Mouse (Mus musculus): ENCODE data around the gene Nr2c2. TPM values are rescaled to one million over a fixed set of nuclear protein-coding genes. Genes with fewer than 3 reads are reported as not detected.
A peak's percentile ranks its signal among the peaks of the same experiment; 100 is the strongest.

The Nr2c2 gene
- polyA plus RNA-seq, 1 experiment = 0.64 TPM

DNA sequence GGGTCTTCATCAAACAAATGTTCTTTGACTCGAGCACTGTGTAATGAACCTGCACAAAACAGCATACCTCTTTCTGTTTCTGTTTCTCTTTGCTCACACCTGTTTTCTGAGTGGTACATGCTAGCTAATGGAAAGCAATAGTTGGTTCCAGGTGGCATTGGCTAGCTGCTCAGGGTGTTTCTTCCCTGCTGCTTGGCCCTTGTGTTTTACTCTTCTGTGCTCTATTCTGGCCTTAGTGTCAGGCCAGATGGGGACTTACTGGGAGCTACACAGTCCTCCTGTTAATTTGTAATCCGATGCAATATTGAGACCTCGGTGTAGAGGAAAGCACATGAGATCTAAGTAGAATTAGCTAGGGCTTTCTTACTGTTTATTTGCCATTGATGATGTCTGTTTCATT is 67.6 kb downstream of the Nr2c2 start:
- H3K9me3 ChIP-seq = no peaks in the 10 kb centered on the region
- peaks cover 100% of the 10 kb centered on the region for H3K36me3 ChIP-seq (replicated peaks; ENCODE audit: low read length)
- no peaks in the 10 kb centered on the region for H3K4me1 ChIP-seq
- TF ChIP-seq GATA1 (IDR thresholded peaks at IDR 0.05; ENCODE audit: borderline replicate concordance, low read length) (no peak), FLI1 (IDR thresholded peaks at IDR 0.05; ENCODE audit: low read length) (no peak)
- no peak overlapping the region for H3K4me3 ChIP-seq (replicated peaks)
- no peaks in the 10 kb centered on the region for H3K27me3 ChIP-seq (replicated peaks)

DNA sequence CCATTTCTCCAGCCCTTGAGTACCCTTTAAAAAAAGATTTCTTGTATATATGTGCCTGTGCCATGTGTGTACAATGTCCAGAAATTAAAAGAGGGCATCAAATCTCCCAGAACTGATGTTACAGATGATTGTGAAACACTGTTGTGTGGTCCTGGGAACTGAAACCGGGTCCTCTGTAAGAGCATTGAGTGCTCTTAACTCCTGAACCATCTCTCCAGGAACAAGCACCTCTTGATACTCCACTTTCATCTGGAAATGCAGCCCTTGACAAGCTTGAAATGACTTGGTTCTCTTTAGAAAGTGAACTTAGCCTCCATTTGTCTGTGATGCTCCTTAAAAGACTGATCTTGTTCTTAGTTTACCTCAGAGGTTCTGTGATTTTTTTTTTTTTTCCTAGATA is 71.5 kb downstream of the Nr2c2 start:
- Histone ChIP-seq H3K36me3 (replicated peaks; ENCODE audit: low read length) (peaks cover 98% of the 10 kb centered on the region), H3K9me3 (no peaks in the 10 kb centered on the region), H3K4me1 (no peaks in the 10 kb centered on the region)

DNA sequence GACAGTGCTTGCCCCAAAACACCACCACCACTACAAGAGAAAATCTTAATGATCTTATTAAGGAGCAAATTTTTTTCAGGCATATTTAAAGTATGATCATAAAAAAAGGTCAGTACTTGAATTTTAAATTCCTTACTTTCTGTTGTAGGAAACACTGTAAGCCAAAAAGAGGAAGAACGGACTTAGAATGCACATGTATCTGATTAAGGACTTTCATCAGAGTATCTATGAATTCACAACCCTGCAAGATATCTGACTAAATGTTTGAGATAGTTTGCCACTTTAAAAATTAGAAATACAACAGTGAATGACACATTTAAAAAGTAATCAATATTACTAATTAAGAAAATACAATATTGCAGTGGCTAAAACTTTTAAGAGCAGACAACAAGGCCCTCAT is 85.3 kb downstream of the Nr2c2 start:
- Histone ChIP-seq H3K4me3 (replicated peaks) (no peak overlapping the region), H3K36me3 (replicated peaks; ENCODE audit: low read length) (peaks cover 86% of the 10 kb centered on the region)

More for the DNA sequence above, 71.5 kb downstream of the Nr2c2 start:
- no peak overlapping the region for H3K4me3 ChIP-seq (replicated peaks)
- no peak for TF ChIP-seq GATA1 (IDR thresholded peaks at IDR 0.05; ENCODE audit: borderline replicate concordance, low read length)
- no peak for TF ChIP-seq FLI1 (IDR thresholded peaks at IDR 0.05; ENCODE audit: low read length)
- H3K27me3 ChIP-seq (replicated peaks) = no peaks in the 10 kb centered on the region

DNA sequence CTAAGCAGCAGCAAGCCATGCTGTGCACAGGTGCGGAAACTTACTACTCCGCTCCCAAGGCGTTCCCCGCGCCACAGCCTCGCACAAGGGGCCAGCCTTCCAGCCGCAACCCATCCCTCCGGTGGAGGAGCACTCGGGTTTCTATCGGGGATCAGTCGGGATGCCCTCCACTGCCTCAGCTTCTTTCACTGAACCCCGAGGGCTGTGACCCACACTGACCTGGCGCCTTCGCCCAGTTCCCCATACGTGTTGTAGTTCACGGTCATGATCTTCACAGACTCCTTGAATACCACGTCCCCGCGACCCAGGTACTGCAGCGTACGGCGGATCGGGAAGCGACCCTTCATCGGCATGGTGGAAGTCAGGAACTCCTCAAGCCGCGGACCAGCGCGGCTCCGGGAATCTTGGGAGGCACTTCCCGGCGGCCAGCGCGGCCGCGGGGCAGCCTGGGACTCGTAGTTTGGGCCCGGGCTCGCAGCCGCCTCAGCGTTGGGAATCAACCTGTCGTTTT is 92.5 kb downstream of the Nr2c2 start, which contains the start of gene Mrps25:
Gene Mrps25, minus strand, starts transcription at position 413 of the 511 bp plus-strand sequence.
- Histone ChIP-seq H3K4me3 (replicated peaks) (peak within 1 kb of the TSS; percentile 100), H3K27me3 (replicated peaks) (no peaks in the 10 kb centered on the region), H3K4me1 (peaks cover 53% of the 10 kb centered on the region), H3K36me3 (replicated peaks; ENCODE audit: low read length) (peaks cover 55% of the 10 kb centered on the region), H3K9me3 (no peaks in the 10 kb centered on the region)
- no peak for TF ChIP-seq GATA1 (IDR thresholded peaks at IDR 0.05; ENCODE audit: borderline replicate concordance, low read length)

More for the DNA sequence above, 85.3 kb downstream of the Nr2c2 start:
- TF ChIP-seq GATA1 (IDR thresholded peaks at IDR 0.05; ENCODE audit: borderline replicate concordance, low read length) = no peak
- no peak for TF ChIP-seq FLI1 (IDR thresholded peaks at IDR 0.05; ENCODE audit: low read length)
- no peaks in the 10 kb centered on the region for H3K9me3 ChIP-seq
- H3K4me1 ChIP-seq = peaks cover 53% of the 10 kb centered on the region
- H3K27me3 ChIP-seq (replicated peaks) = no peaks in the 10 kb centered on the region

DNA sequence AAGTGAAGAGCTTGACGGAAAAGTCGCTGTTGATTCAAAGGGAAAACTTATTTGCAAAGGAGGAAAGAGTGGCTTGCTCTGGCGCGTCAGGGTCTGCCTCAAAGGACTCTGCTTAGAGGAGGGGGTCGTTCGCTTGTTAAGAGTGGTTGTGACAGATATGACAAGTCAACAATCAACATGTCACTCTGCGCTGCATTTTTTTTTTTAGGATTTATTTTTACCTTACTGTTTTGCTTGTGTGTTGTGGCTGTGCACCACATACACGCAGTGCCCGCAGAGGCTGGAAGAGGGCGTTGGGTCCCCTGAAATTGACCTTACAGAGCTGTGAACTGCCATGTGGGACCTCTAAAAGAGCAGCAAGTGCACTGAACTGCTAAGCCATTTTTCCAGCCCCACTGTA is 93.0 kb downstream of the Nr2c2 start:
- H3K4me1 ChIP-seq = peaks cover 50% of the 10 kb centered on the region
- TF ChIP-seq GATA1 (IDR thresholded peaks at IDR 0.05; ENCODE audit: borderline replicate concordance, low read length) (no peak), FLI1 (IDR thresholded peaks at IDR 0.05; ENCODE audit: low read length) (no peak)
- no peaks in the 10 kb centered on the region for H3K27me3 ChIP-seq (replicated peaks)
- H3K36me3 ChIP-seq (replicated peaks; ENCODE audit: low read length) = peaks cover 55% of the 10 kb centered on the region
- H3K9me3 ChIP-seq = no peaks in the 10 kb centered on the region
- H3K4me3 ChIP-seq (replicated peaks) = peak overlapping the region; percentile 100

DNA sequence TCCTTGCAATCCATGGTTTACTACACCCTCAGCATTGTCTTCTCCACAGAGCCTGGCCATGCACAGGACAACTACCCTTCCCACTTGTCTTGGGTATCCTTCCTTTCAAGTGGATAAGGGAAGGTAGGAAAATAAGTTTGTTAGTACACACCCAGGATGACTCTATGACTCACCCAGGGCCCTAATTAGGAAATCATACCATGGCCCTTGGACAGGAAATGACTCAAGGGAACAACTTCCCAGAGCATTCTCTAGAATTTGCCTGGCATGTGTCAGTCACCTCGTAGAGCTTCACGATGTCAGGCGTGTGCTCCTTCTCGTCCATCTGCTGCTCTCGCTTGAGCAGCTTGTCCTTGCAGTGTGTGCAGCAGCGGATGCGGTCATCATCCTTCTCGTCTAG is 108.2 kb downstream of the Nr2c2 start:
- H3K4me1 ChIP-seq = peaks cover 24% of the 10 kb centered on the region
- no peak for TF ChIP-seq FLI1 (IDR thresholded peaks at IDR 0.05; ENCODE audit: low read length)
- no peak for TF ChIP-seq GATA1 (IDR thresholded peaks at IDR 0.05; ENCODE audit: borderline replicate concordance, low read length)
- H3K27me3 ChIP-seq (replicated peaks) = no peaks in the 10 kb centered on the region
- H3K4me3 ChIP-seq (replicated peaks) = peak overlapping the region; percentile 73
- peaks cover 88% of the 10 kb centered on the region for H3K36me3 ChIP-seq (replicated peaks; ENCODE audit: low read length)
- no peaks in the 10 kb centered on the region for H3K9me3 ChIP-seq

DNA sequence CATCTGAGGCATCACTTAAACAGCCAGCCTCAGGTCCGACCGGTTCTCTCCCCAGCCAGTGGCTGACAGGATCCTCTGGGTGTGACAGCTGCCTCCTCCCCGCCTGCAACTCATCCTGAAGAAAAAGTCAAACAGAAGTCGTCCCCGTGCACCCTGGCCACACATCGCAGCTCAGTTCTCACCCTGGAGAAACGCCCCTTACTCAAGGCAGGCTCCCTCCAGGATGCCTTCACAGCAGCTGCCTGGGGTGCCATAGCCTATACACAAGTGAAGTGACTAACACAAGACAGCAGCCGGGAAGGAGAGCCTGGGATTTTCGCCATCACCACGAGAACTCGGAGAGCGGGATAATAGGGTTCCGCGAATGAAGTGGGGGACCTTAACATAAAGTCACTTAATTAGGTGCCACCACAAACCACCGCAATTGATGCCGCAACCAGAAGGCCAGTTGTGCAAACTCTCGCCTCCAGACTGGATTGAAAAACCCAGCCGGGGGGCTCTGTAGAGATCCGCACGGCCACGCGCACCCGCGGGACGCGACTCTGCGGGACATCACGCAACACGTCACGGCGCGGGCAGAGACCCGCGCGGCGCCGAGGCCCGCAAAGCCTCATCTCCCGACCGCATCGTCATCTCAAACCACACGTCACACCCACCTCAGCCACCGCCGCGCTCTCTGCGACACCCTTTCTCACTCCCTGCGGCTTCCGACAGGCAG is 123.0 kb downstream of the Nr2c2 start:
- peaks cover 7% of the 10 kb centered on the region for H3K27me3 ChIP-seq (replicated peaks)
- peaks cover 32% of the 10 kb centered on the region for H3K4me1 ChIP-seq
- TF ChIP-seq GATA1 (IDR thresholded peaks at IDR 0.05; ENCODE audit: borderline replicate concordance, low read length) (no peak), FLI1 (IDR thresholded peaks at IDR 0.05; ENCODE audit: low read length) (no peak)
- no peaks in the 10 kb centered on the region for H3K9me3 ChIP-seq
- H3K4me3 ChIP-seq (replicated peaks) = peak overlapping the region; percentile 100
- H3K36me3 ChIP-seq (replicated peaks; ENCODE audit: low read length) = peaks cover 24% of the 10 kb centered on the region

DNA sequence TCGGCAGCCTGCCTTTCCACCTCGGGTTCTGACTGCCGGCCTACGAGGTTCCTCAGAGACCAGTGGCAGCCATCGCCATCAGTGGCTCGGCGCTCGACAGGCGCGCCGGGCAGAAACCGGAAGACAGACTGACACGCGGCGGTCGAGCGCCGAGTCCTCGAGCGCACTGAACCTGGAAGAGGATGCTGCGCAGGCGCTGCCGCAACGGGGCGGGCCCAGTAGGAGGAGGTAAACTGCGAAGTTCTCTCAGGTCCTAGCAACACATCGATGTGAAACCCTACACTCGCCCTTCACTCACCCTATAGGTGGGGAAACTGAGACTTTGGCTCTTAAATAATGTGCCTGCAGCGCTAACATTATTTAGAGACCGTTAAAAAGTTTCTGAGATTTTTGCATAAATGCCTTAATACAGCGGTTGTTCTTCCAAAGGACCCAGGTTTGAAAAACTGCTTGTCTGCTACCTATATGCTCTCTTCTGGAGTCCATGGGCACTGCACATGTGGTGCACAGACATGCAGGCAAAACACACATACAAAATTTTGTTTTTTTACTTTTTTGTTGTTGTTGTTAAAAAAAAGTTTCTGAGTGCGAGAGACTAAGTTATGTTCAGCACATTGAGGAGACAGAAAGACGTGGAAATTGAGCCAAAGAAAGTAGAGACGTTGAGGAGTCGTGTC is 123.7 kb downstream of the Nr2c2 start, which contains the start of gene Rbsn:
Gene Rbsn, minus strand, starts transcription at position 153 of the 677 bp plus-strand sequence.
- H3K9me3 ChIP-seq = no peaks in the 10 kb centered on the region
- peaks cover 26% of the 10 kb centered on the region for H3K4me1 ChIP-seq
- H3K36me3 ChIP-seq (replicated peaks; ENCODE audit: low read length) = peaks cover 17% of the 10 kb centered on the region
- peaks cover 8% of the 10 kb centered on the region for H3K27me3 ChIP-seq (replicated peaks)
- H3K4me3 ChIP-seq (replicated peaks) = peak within 1 kb of the TSS; percentile 100
- 0 out of 2 replicates have a peak, but pooled peaks have one; percentile 26 for TF ChIP-seq FLI1 (IDR thresholded peaks at IDR 0.05; ENCODE audit: low read length)
- TF ChIP-seq GATA1 (IDR thresholded peaks at IDR 0.05; ENCODE audit: borderline replicate concordance, low read length) = no peak

DNA sequence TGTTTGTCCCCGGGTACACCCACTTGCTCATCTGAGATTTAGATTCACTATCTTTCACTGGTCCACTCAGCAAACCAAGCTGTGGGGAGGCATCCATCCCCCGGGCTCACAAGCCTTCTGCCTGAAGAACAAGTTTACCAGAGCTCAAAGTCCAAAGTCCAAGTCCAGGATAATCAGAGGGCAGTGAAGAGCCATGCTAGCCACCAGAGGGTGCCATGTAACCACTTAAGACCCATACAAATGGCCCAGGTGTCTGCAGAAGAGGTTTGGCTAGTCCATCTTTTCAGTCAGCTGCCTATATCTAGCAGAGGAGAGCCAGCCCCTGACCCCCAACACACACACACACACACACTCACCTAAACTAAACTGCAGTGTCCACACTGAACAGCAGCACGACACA is 128.3 kb downstream of the Nr2c2 start:
- Histone ChIP-seq H3K9me3 (no peaks in the 10 kb centered on the region), H3K36me3 (replicated peaks; ENCODE audit: low read length) (no peaks in the 10 kb centered on the region), H3K4me1 (peaks cover 4% of the 10 kb centered on the region; the same call in 1 of the 2 replicates), H3K4me3 (replicated peaks) (no peak overlapping the region), H3K27me3 (replicated peaks) (peaks cover 20% of the 10 kb centered on the region)
- TF ChIP-seq FLI1 (IDR thresholded peaks at IDR 0.05; ENCODE audit: low read length) (no peak), GATA1 (IDR thresholded peaks at IDR 0.05; ENCODE audit: borderline replicate concordance, low read length) (no peak)

DNA sequence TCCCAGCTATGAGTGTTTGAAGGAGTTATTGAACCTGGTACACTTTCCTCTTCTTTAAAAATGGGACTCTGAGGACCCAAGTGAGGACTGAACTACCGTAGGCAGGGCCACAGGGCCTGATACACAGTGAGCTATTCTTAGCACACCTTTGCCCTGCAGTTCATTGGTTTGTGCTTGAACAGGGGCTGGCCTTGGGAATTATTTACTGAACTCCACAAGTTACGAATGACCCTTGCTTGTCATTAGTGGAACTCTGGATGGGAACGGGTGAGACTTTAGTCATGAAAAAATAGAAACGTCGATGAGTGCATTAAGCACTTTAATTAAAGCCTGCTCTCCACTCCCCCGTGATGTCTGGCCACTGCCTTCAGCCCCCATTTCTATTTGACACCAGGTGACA is 130.4 kb downstream of the Nr2c2 start:
- no peak for TF ChIP-seq GATA1 (IDR thresholded peaks at IDR 0.05; ENCODE audit: borderline replicate concordance, low read length)
- no peak for TF ChIP-seq FLI1 (IDR thresholded peaks at IDR 0.05; ENCODE audit: low read length)

More for the DNA sequence above, 130.4 kb downstream of the Nr2c2 start:
- peaks cover 23% of the 10 kb centered on the region for H3K27me3 ChIP-seq (replicated peaks)
- H3K4me1 ChIP-seq = no peaks in the 10 kb centered on the region
- H3K4me3 ChIP-seq (replicated peaks) = no peak overlapping the region
- no peaks in the 10 kb centered on the region for H3K9me3 ChIP-seq
- H3K36me3 ChIP-seq (replicated peaks; ENCODE audit: low read length) = no peaks in the 10 kb centered on the region

All from megakaryocyte, embryonic 14.5 days (primary cell).